Mouse (Mus musculus) cerebellum, postnatal 25 days (tissue): ENCODE measurements around the gene Rpl23a.
A peak's percentile ranks its signal among the peaks of the same experiment; 100 is the strongest.

Source experiments
- DNase-seq, 2 experiments: peaks; one replicate each; pipeline ENCODE4 v3.0.0; 2021; ENCODE audit warnings: mixed read lengths in 2 of 2

Rpl23a gene

GRCm38 (mm10) chr11:78183884-78184514, 615 bp upstream of the Rpl23a start:
- DNase-seq: no peak

GRCm38 (mm10) chr11:78182450-78182849, 934 bp downstream of the Rpl23a start:
- DNase-seq: no peak

- no peak for DNase-seq
Observed at GRCm38 (mm10) chr11:78181830-78182357, 1.5 kb downstream of the Rpl23a start.

- no peak for DNase-seq
Observed at GRCm38 (mm10) chr11:78180081-78180761, 3.2 kb downstream of the Rpl23a start.

GRCm38 (mm10) chr11:78179438-78179999, 3.9 kb downstream of the Rpl23a start:
- DNase-seq: no peak

GRCm38 (mm10) chr11:78178859-78179437, 4.4 kb downstream of the Rpl23a start:
- peak; percentile 59 to 70 for DNase-seq

GRCm38 (mm10) chr11:78177903-78178858, 5.2 kb downstream of the Rpl23a start:
- DNase-seq: peak; percentile 93 to 94

- no peak for DNase-seq
Observed at GRCm38 (mm10) chr11:78177437-78177836, 5.9 kb downstream of the Rpl23a start.

- no peak for DNase-seq
Observed at GRCm38 (mm10) chr11:78176905-78177331, 6.5 kb downstream of the Rpl23a start.

- peak; percentile 77 to 86 for DNase-seq
Observed at GRCm38 (mm10) chr11:78176402-78176862, 7.0 kb downstream of the Rpl23a start, which contains the start of the genes Nek8 and Tlcd1. Gene Nek8, minus strand, starts transcription at chr11:78176675. Gene Tlcd1, plus strand, starts transcription at chr11:78176711.

- DNase-seq: no peak
Observed at GRCm38 (mm10) chr11:78175771-78176401, 7.5 kb downstream of the Rpl23a start.

GRCm38 (mm10) chr11:78174506-78174905, 8.9 kb downstream of the Rpl23a start:
- no peak for DNase-seq

- no peak for DNase-seq
Observed at GRCm38 (mm10) chr11:78172748-78173383, 10.5 kb downstream of the Rpl23a start.

GRCm38 (mm10) chr11:78172034-78172747, 11.2 kb downstream of the Rpl23a start:
- DNase-seq: no peak

- no peak for DNase-seq
Observed at GRCm38 (mm10) chr11:78171328-78171727, 12.1 kb downstream of the Rpl23a start.

- no peak for DNase-seq
Observed at GRCm38 (mm10) chr11:78170306-78170705, 13.1 kb downstream of the Rpl23a start.

- DNase-seq: no peak
Observed at GRCm38 (mm10) chr11:78168541-78169468, 14.6 kb downstream of the Rpl23a start.

- DNase-seq: no peak
Observed at GRCm38 (mm10) chr11:78167257-78167959, 16.0 kb downstream of the Rpl23a start.
